Mouse (Mus musculus) bone marrow, adult 2 months (tissue): Measurements from ENCODE around the gene Mrpl45. TPM values are rescaled to one million over a fixed set of nuclear protein-coding genes. Genes with fewer than 3 reads are reported as not detected.
A peak's percentile ranks its signal among the peaks of the same experiment; 100 is the strongest.
"Not testable (repeated sequence)": the region's sequence is repeated elsewhere in the genome, so short reads cannot be mapped to it uniquely, and the experiment has no call there.

ENCODE experiments used
- H3K27ac ChIP-seq: fragments of 200-500 bp; 2 replicates; pipeline ENCODE4 v1.5.1; 2012; ENCODE audit warnings: low read depth, mild to moderate bottlenecking, control low read depth, inconsistent platforms, low read length; ENCODE audit not compliant: control insufficient read depth, poor library complexity, insufficient read depth
- H3K4me1 ChIP-seq: fragments of 200-500 bp; 2 replicates; pipeline ENCODE4 v1.6.1; 2011; ENCODE audit warnings: low read length; ENCODE audit not compliant: control insufficient read depth, insufficient read depth
- H3K4me3 ChIP-seq: fragments of 200-500 bp; replicated peaks from 2 replicates; pipeline ENCODE3; 2011; ENCODE audit warnings: mild to moderate bottlenecking, low read depth, low read length, control low read depth; ENCODE audit not compliant: control insufficient read depth
- CTCF ChIP-seq: fragments of 200-500 bp; IDR thresholded peaks from 2 replicates; pipeline ENCODE4 v1.5.1; 2011; ENCODE audit warnings: low read length, control low read depth; ENCODE audit not compliant: control insufficient read depth, insufficient read depth
- POLR2A ChIP-seq: fragments of 200-500 bp; IDR thresholded peaks from 2 replicates; pipeline ENCODE4 v1.6.1; 2011; ENCODE audit warnings: low read depth, mild to moderate bottlenecking, control low read depth, low read length, borderline replicate concordance; ENCODE audit not compliant: control insufficient read depth
- WGBS: fragments of 180-500 bp; shearing (Covaris S2); methylation state at CpG from one replicate; pipeline ENCODE4 v1.1.7; 2018; 5-methylcytosine and 5-hydroxymethylcytosine counted together
- polyA plus RNA-seq: library from polyadenylated mRNA; stranded (reverse); fragments of >200 nt; gene quantifications from 2 replicates; pipeline ENCODE4 v1.2.4, GENCODE M21; 2011; ENCODE audit warnings: low replicate concordance; ENCODE audit not compliant: missing spikeins, insufficient read depth, insufficient read length

Mrpl45 gene
- polyA plus RNA-seq, 1 experiment: 16.9 TPM

DNA sequence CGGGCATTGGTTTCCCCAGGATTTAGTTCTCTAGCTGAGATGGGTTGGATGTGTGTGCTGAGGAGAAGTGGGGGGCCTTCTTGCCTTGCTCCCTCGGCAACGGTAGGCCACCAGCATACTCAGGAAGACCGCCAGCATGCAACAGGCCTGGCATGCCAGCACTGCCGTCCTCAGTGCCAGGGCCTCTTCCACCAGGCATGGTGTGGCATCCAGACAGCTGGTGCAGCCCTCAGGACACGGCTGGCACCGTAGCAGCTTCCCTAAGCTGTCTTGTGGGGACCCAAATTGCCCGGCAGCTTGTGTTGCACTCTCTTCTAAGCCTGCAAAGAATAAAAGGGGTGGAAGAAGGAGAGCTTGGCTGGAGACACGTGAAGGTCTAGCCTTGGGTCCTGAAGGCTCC, 30.9 kb downstream of the Mrpl45 start:
- no peak for TF ChIP-seq CTCF
- TF ChIP-seq POLR2A: no peak
- 73% methylated on average over 9 of the region's 9 CpGs for whole genome bisulfite sequencing
- H3K4me1 ChIP-seq: peaks cover 2% of the 10 kb centered on the region; the same call in 1 of the 2 replicates

GRCm38 (mm10) chr11:97347291-97347690, 31.8 kb downstream of the Mrpl45 start:
- 86% methylated on average over 9 of the region's 9 CpGs for WGBS

More for the DNA sequence above, 30.9 kb downstream of the Mrpl45 start:
- H3K4me3 ChIP-seq: no peak overlapping the region
- no peak overlapping the region for H3K27ac ChIP-seq

GRCm38 (mm10) chr11:97350035-97350434, 34.5 kb downstream of the Mrpl45 start:
- Histone ChIP-seq H3K4me1 (peaks cover 2% of the 10 kb centered on the region; the same call in 1 of the 2 replicates), H3K4me3 (no peak overlapping the region), H3K27ac (no peak overlapping the region)
- TF ChIP-seq POLR2A: no peak
- TF ChIP-seq CTCF: no peak
- WGBS: 56% methylated on average over 2 of the region's 2 CpGs

More at GRCm38 (mm10) chr11:97347291-97347690, 31.8 kb downstream of the Mrpl45 start:
- H3K27ac ChIP-seq: no peak overlapping the region
- H3K4me1 ChIP-seq: peaks cover 2% of the 10 kb centered on the region; the same call in 1 of the 2 replicates
- H3K4me3 ChIP-seq: no peak overlapping the region
- TF ChIP-seq POLR2A (no peak), CTCF (no peak)

GRCm38 (mm10) chr11:97352027-97352684, 36.6 kb downstream of the Mrpl45 start, which contains the start of gene Gpr179:
Gene Gpr179, minus strand, starts transcription at chr11:97352077.
- Histone ChIP-seq H3K4me3 (no peak within 1 kb of the TSS), H3K27ac (no peak within 1 kb of the TSS), H3K4me1 (peaks cover 2% of the 10 kb centered on the region; the same call in 1 of the 2 replicates)
- TF ChIP-seq POLR2A: no peak
- TF ChIP-seq CTCF: no peak
- WGBS: 79% methylated on average over 3 of the region's 3 CpGs

GRCm38 (mm10) chr11:97352935-97353597, 37.5 kb downstream of the Mrpl45 start:
- Histone ChIP-seq H3K4me3 (no peak overlapping the region), H3K27ac (no peak overlapping the region), H3K4me1 (peaks cover 2% of the 10 kb centered on the region; the same call in 1 of the 2 replicates)
- no peak for TF ChIP-seq POLR2A
- TF ChIP-seq CTCF: no peak
- 56% methylated on average over 4 of the region's 4 CpGs for WGBS

- TF ChIP-seq POLR2A (no peak), CTCF (no peak)
Measured at GRCm38 (mm10) chr11:97354646-97355045, 39.1 kb downstream of the Mrpl45 start.

DNA sequence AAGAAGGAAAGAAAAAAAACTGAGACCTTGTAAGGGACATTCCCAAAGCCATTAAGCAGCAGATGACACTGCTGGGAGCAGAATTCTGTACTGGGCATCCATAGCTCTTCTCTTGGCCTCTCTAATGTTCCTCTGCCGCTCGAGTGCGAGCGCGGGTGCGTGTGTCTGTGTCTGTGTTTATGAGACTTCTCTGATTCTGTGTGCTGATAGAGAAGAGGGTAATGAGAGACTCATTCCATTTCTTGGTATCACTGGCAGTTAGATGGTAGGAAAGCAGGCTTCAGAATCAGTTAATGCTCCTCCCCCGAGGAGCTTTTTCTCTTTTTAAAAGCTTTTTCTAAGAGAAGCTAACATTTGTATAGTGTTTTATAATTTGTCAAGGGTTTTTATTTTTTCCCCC, 39.7 kb downstream of the Mrpl45 start:
- no peak for TF ChIP-seq POLR2A
- no peak for TF ChIP-seq CTCF
- 78% methylated on average over 7 of the region's 7 CpGs for WGBS
- Histone ChIP-seq H3K4me1 (no peaks in the 10 kb centered on the region), H3K4me3 (no peak overlapping the region), H3K27ac (no peak overlapping the region)

More at GRCm38 (mm10) chr11:97354646-97355045, 39.1 kb downstream of the Mrpl45 start:
- no peak overlapping the region for H3K4me3 ChIP-seq
- 85% methylated on average over 2 of the region's 2 CpGs for WGBS
- H3K4me1 ChIP-seq: peaks cover 2% of the 10 kb centered on the region; the same call in 1 of the 2 replicates
- H3K27ac ChIP-seq: no peak overlapping the region

- 14% methylated on average over 6 of the region's 6 CpGs for WGBS
Measured at GRCm38 (mm10) chr11:97357663-97358062, 42.1 kb downstream of the Mrpl45 start.

More at GRCm38 (mm10) chr11:97357663-97358062, 42.1 kb downstream of the Mrpl45 start:
- not testable (repeated sequence) for H3K4me3 ChIP-seq, H3K4me1 ChIP-seq, H3K27ac ChIP-seq
- TF ChIP-seq CTCF: peak; percentile 80
